In the genomic region with DNA sequence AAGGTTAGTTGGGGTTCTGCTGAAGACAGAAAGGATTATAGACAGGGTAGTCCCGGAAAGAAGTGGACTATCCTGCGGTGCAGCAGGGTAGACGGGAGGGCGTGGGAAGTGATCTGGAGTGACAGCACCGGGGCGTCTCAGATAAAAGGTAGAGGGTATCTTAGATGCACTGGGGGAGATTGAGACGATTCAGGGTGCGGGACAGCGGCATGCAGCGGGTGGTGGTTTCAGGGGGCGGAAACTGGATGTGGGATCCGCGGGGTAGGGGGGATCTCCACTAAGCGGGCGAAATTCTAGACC, we compare ENCODE assay signal across 8 mouse cellular contexts. TPM values are rescaled to one million over a fixed set of nuclear protein-coding genes. Genes with fewer than 3 reads are reported as not detected.
DNase-seq lines count a peak whose midpoint lies in the region; ATAC-seq and TF ChIP-seq lines count a peak whose summit lies in the region.

No protein-coding gene starts in this region.

- peak overlapping the region; percentile 98 for H3K27ac ChIP-seq in left cerebral cortex, adult 2 months
- H3K27ac ChIP-seq in forebrain, embryonic 13.5 days, result peak overlapping the region; percentile 65; the same call in 1 of the 2 replicates
- peak overlapping the region; percentile 90 for H3K27ac ChIP-seq in liver, embryonic 12.5 days
- H3K27ac ChIP-seq in stomach, embryonic 16.5 days (ENCODE audit: low read length), result peak overlapping the region; percentile 86

- H3K4me3 ChIP-seq in left cerebral cortex, adult 2 months, result peak overlapping the region; percentile 87
- peak overlapping the region; percentile 82 for H3K4me3 ChIP-seq in forebrain, embryonic 13.5 days
- peak overlapping the region; percentile 92 for H3K4me3 ChIP-seq in liver, embryonic 12.5 days
- H3K4me3 ChIP-seq in stomach, embryonic 16.5 days (replicated peaks; ENCODE audit: low read length), result peak overlapping the region; percentile 90

- peaks cover 10% of the 10 kb centered on the region for H3K27me3 ChIP-seq in forebrain, embryonic 13.5 days
- peaks cover 14% of the 10 kb centered on the region for H3K27me3 ChIP-seq in liver, embryonic 12.5 days (replicated peaks)
- H3K27me3 ChIP-seq in stomach, embryonic 16.5 days (ENCODE audit: control insufficient read depth, insufficient read depth, low read length), result no peaks in the 10 kb centered on the region; the same call in 1 of the 2 replicates

- H3K4me1 ChIP-seq in forebrain, embryonic 13.5 days, result peaks cover 35% of the 10 kb centered on the region
- peaks cover 45% of the 10 kb centered on the region for H3K4me1 ChIP-seq in liver, embryonic 12.5 days
- H3K4me1 ChIP-seq in stomach, embryonic 16.5 days (ENCODE audit: control insufficient read depth, insufficient read depth, low read length), result peaks cover 19% of the 10 kb centered on the region

- H3K36me3 ChIP-seq in forebrain, embryonic 13.5 days (ENCODE audit: poor library complexity, severe bottlenecking), result peaks cover 17% of the 10 kb centered on the region
- H3K36me3 ChIP-seq in liver, embryonic 12.5 days, result peaks cover 24% of the 10 kb centered on the region
- no peaks in the 10 kb centered on the region for H3K36me3 ChIP-seq in stomach, embryonic 16.5 days (ENCODE audit: control insufficient read depth, insufficient read depth, low read length)

- intact Hi-C loops in left cerebral cortex, adult 2 months (cut with DNase I), result no loop called here
- intact Hi-C loops in left cerebral cortex, postnatal 4 days (cut with DNase I), result no loop called here

- H3K9ac ChIP-seq in forebrain, embryonic 13.5 days, result peak overlapping the region; percentile 96
- peak overlapping the region; percentile 93 for H3K9ac ChIP-seq in liver, embryonic 12.5 days
- H3K9ac ChIP-seq in stomach, embryonic 16.5 days (ENCODE audit: low read length), result peak overlapping the region; percentile 90

- H3K9me3 ChIP-seq in forebrain, embryonic 13.5 days (replicated peaks), result no peaks in the 10 kb centered on the region
- no peaks in the 10 kb centered on the region for H3K9me3 ChIP-seq in liver, embryonic 12.5 days (replicated peaks)
- no peaks in the 10 kb centered on the region for H3K9me3 ChIP-seq in stomach, embryonic 16.5 days (replicated peaks; ENCODE audit: control insufficient read depth, low read length)

- H3K4me2 ChIP-seq in forebrain, embryonic 13.5 days, result peak overlapping the region; percentile 94
- peak overlapping the region; percentile 80 for H3K4me2 ChIP-seq in liver, embryonic 12.5 days
- peak overlapping the region; percentile 72 for H3K4me2 ChIP-seq in stomach, embryonic 16.5 days (ENCODE audit: low read depth, low read length)

- no peak for TF ChIP-seq CTCF in left cerebral cortex, adult 2 months (IDR thresholded peaks at IDR 0.05)

- under 1% methylated on average over 15 of the region's 15 CpGs for WGBS in forebrain, embryonic 13.5 days
- WGBS in liver, embryonic 12.5 days (ENCODE audit: insufficient replicate concordance), result under 1% methylated on average over 15 of the region's 15 CpGs
- WGBS in stomach, embryonic 16.5 days, result under 1% methylated on average over 15 of the region's 15 CpGs

- no peak for DNase-seq in left cerebral cortex, adult 2 months (ENCODE audit: extremely low spot score in 1 of 2, low spot score in 2 of 2)
- DNase-seq in left cerebral cortex, postnatal 4 days, result no peak
- no peak for DNase-seq in layer of hippocampus, adult 9-10 months (ENCODE audit: low spot score)
- no peak for DNase-seq in cerebellum, postnatal 14 days

- peak; percentile 16 for ATAC-seq in activated CD4-positive, CD25-positive, alpha-beta regulatory T cell, adult 4 months
- ATAC-seq in forebrain, embryonic 13.5 days, result peak; percentile 1; the same call in 1 of the 2 replicates
- ATAC-seq in liver, embryonic 12.5 days, result peak; percentile 64
- no peak for ATAC-seq in stomach, embryonic 16.5 days (ENCODE audit: insufficient read depth, low FRiP score)

RNA-seq across cellular contexts. Expression of gene Ndufb10, which starts 0.4 kb away (rescaled TPM):
- 100 to 1,000 TPM; 208 to 222 TPM for total RNA-seq in left cerebral cortex, adult 2 months (2021)
- 100 to 1,000 TPM; 130 to 145 TPM for total RNA-seq in left cerebral cortex, postnatal 4 days (2021)
- polyA plus RNA-seq in activated CD4-positive, CD25-positive, alpha-beta regulatory T cell, adult 4 months (2017; shearing (Covaris generic)), result 100 to 1,000 TPM; 226 to 265 TPM
- polyA plus RNA-seq in forebrain, embryonic 13.5 days (2015; fragmentation: Nextera tagmentation; extraction: Ambion mirVana), result 232 and 253 TPM in 2 replicates
- polyA plus RNA-seq in liver, embryonic 12.5 days (2016; fragmentation: Nextera tagmentation; extraction: Ambion mirVana), result 233 and 239 TPM in 2 replicates
- 225 and 246 TPM in 2 replicates for polyA plus RNA-seq in stomach, embryonic 16.5 days (2015; fragmentation: Nextera tagmentation; extraction: Ambion mirVana)

RNA-seq across cellular contexts. Expression of gene Rpl3l, which starts 3.8 kb away (rescaled TPM):
- under 1 TPM; 0.34 to 0.68 TPM for total RNA-seq in left cerebral cortex, adult 2 months (2021)
- not detected for total RNA-seq in left cerebral cortex, postnatal 4 days (2021)
- not detected for polyA plus RNA-seq in activated CD4-positive, CD25-positive, alpha-beta regulatory T cell, adult 4 months (2017; shearing (Covaris generic))
- not detected in 2 replicates for polyA plus RNA-seq in forebrain, embryonic 13.5 days (2015; fragmentation: Nextera tagmentation; extraction: Ambion mirVana)
- not detected in 2 replicates for polyA plus RNA-seq in liver, embryonic 12.5 days (2016; fragmentation: Nextera tagmentation; extraction: Ambion mirVana)
- polyA plus RNA-seq in stomach, embryonic 16.5 days (2015; fragmentation: Nextera tagmentation; extraction: Ambion mirVana), result 0.25 and 0.57 TPM in 2 replicates

RNA-seq across cellular contexts. Expression of gene Rps2, which starts 5.9 kb away (rescaled TPM):
- 100 to 1,000 TPM; 284 to 288 TPM for total RNA-seq in left cerebral cortex, adult 2 months (2021)
- total RNA-seq in left cerebral cortex, postnatal 4 days (2021), result 100 to 1,000 TPM; 619 to 676 TPM
- 1,000 to 10,000 TPM in 1 of 2 experiments, 100 to 1,000 TPM in 1; 537 to 1,178 TPM for polyA plus RNA-seq in activated CD4-positive, CD25-positive, alpha-beta regulatory T cell, adult 4 months (2017; shearing (Covaris generic))
- 992 and 1,023 TPM in 2 replicates for polyA plus RNA-seq in forebrain, embryonic 13.5 days (2015; fragmentation: Nextera tagmentation; extraction: Ambion mirVana)
- 1,444 and 1,454 TPM in 2 replicates for polyA plus RNA-seq in liver, embryonic 12.5 days (2016; fragmentation: Nextera tagmentation; extraction: Ambion mirVana)
- polyA plus RNA-seq in stomach, embryonic 16.5 days (2015; fragmentation: Nextera tagmentation; extraction: Ambion mirVana), result 1,212 and 1,230 TPM in 2 replicates

RNA-seq across cellular contexts. Expression of gene Rnf151, which starts 6.0 kb away (rescaled TPM):
- 1 to 10 TPM in 1 of 2 experiments, not detected in 1; 1.1 TPM for total RNA-seq in left cerebral cortex, adult 2 months (2021)
- not detected for total RNA-seq in left cerebral cortex, postnatal 4 days (2021)
- polyA plus RNA-seq in activated CD4-positive, CD25-positive, alpha-beta regulatory T cell, adult 4 months (2017; shearing (Covaris generic)), result not detected
- polyA plus RNA-seq in forebrain, embryonic 13.5 days (2015; fragmentation: Nextera tagmentation; extraction: Ambion mirVana), result 0.18 TPM in 1 of 2 replicates, not detected in the other
- polyA plus RNA-seq in liver, embryonic 12.5 days (2016; fragmentation: Nextera tagmentation; extraction: Ambion mirVana), result 0.19 and 0.46 TPM in 2 replicates
- polyA plus RNA-seq in stomach, embryonic 16.5 days (2015; fragmentation: Nextera tagmentation; extraction: Ambion mirVana), result 0.14 TPM in 1 of 2 replicates, not detected in the other

RNA-seq across cellular contexts. Expression of gene Msrb1, which starts 12.6 kb away (rescaled TPM):
- 10 to 100 TPM; 31.8 to 34.7 TPM for total RNA-seq in left cerebral cortex, adult 2 months (2021)
- total RNA-seq in left cerebral cortex, postnatal 4 days (2021), result 10 to 100 TPM; 36.6 to 42.7 TPM
- polyA plus RNA-seq in activated CD4-positive, CD25-positive, alpha-beta regulatory T cell, adult 4 months (2017; shearing (Covaris generic)), result 10 to 100 TPM; 33.5 to 39.9 TPM
- 18.8 and 22.1 TPM in 2 replicates for polyA plus RNA-seq in forebrain, embryonic 13.5 days (2015; fragmentation: Nextera tagmentation; extraction: Ambion mirVana)
- polyA plus RNA-seq in liver, embryonic 12.5 days (2016; fragmentation: Nextera tagmentation; extraction: Ambion mirVana), result 20.8 and 21.6 TPM in 2 replicates
- 40.3 and 45.5 TPM in 2 replicates for polyA plus RNA-seq in stomach, embryonic 16.5 days (2015; fragmentation: Nextera tagmentation; extraction: Ambion mirVana)
